Mouse (Mus musculus): ENCODE measurements around the gene Pygo2. TPM values are rescaled to one million over a fixed set of nuclear protein-coding genes. Genes with fewer than 3 reads are reported as not detected.
A peak's percentile ranks its signal among the peaks of the same experiment; 100 is the strongest.
"Not testable (repeated sequence)": the region's sequence is repeated elsewhere in the genome, so short reads cannot be mapped to it uniquely, and the experiment has no call there.

The Pygo2 gene
- total RNA-seq, 1 experiment from 2014 or later: 17.6 TPM

GRCm38 (mm10) chr3:89418170-89418860 is 11.7 kb upstream of the Pygo2 start, which contains the start of the genes Cks1b and Shc1:
TSS of gene Cks1b (minus strand) at chr3:89418383.
TSS of gene Shc1 (plus strand) at chr3:89418443.
- peak; percentile 96 for ATAC-seq (replicated peaks; ENCODE audit: insufficient number of reproducible peaks, low FRiP score, low TSS enrichment, poor library complexity, severe bottlenecking)

- ATAC-seq (replicated peaks; ENCODE audit: insufficient number of reproducible peaks, low FRiP score, low TSS enrichment, poor library complexity, severe bottlenecking): no peak
Measured at GRCm38 (mm10) chr3:89418861-89419250, 11.2 kb upstream of the Pygo2 start.

- ATAC-seq (replicated peaks; ENCODE audit: insufficient number of reproducible peaks, low FRiP score, low TSS enrichment, poor library complexity, severe bottlenecking): no peak
Measured at GRCm38 (mm10) chr3:89419571-89419970, 10.4 kb upstream of the Pygo2 start.

GRCm38 (mm10) chr3:89419981-89420380 is 10.0 kb upstream of the Pygo2 start:
- no peak for ATAC-seq (replicated peaks; ENCODE audit: insufficient number of reproducible peaks, low FRiP score, low TSS enrichment, poor library complexity, severe bottlenecking)

GRCm38 (mm10) chr3:89420421-89420820 is 9.6 kb upstream of the Pygo2 start:
- no peak for ATAC-seq (replicated peaks; ENCODE audit: insufficient number of reproducible peaks, low FRiP score, low TSS enrichment, poor library complexity, severe bottlenecking)

GRCm38 (mm10) chr3:89421002-89421774 is 8.8 kb upstream of the Pygo2 start:
- ATAC-seq (replicated peaks; ENCODE audit: insufficient number of reproducible peaks, low FRiP score, low TSS enrichment, poor library complexity, severe bottlenecking): peak; percentile 30; the same call in 1 of the 2 replicates

GRCm38 (mm10) chr3:89421810-89422473 is 8.1 kb upstream of the Pygo2 start:
- ATAC-seq (replicated peaks; ENCODE audit: insufficient number of reproducible peaks, low FRiP score, low TSS enrichment, poor library complexity, severe bottlenecking): no peak

GRCm38 (mm10) chr3:89422556-89423205 is 7.3 kb upstream of the Pygo2 start:
- no peak for ATAC-seq (replicated peaks; ENCODE audit: insufficient number of reproducible peaks, low FRiP score, low TSS enrichment, poor library complexity, severe bottlenecking)

GRCm38 (mm10) chr3:89424416-89425140 is 5.4 kb upstream of the Pygo2 start:
- no peak for ATAC-seq (replicated peaks; ENCODE audit: insufficient number of reproducible peaks, low FRiP score, low TSS enrichment, poor library complexity, severe bottlenecking)

GRCm38 (mm10) chr3:89425141-89425525 is 4.9 kb upstream of the Pygo2 start:
- ATAC-seq (replicated peaks; ENCODE audit: insufficient number of reproducible peaks, low FRiP score, low TSS enrichment, poor library complexity, severe bottlenecking): no peak

- ATAC-seq (replicated peaks; ENCODE audit: insufficient number of reproducible peaks, low FRiP score, low TSS enrichment, poor library complexity, severe bottlenecking): no peak
Measured at GRCm38 (mm10) chr3:89425876-89426275, 4.1 kb upstream of the Pygo2 start.

- not testable (repeated sequence) for ATAC-seq (replicated peaks; ENCODE audit: insufficient number of reproducible peaks, low FRiP score, low TSS enrichment, poor library complexity, severe bottlenecking)
Measured at GRCm38 (mm10) chr3:89429021-89429420, 993 bp upstream of the Pygo2 start.

GRCm38 (mm10) chr3:89432606-89433005 is 2.6 kb downstream of the Pygo2 start:
- no peak for ATAC-seq (replicated peaks; ENCODE audit: insufficient number of reproducible peaks, low FRiP score, low TSS enrichment, poor library complexity, severe bottlenecking)

GRCm38 (mm10) chr3:89434532-89434931 is 4.5 kb downstream of the Pygo2 start:
- no peak for ATAC-seq (replicated peaks; ENCODE audit: insufficient number of reproducible peaks, low FRiP score, low TSS enrichment, poor library complexity, severe bottlenecking)

GRCm38 (mm10) chr3:89435041-89435440 is 5.0 kb downstream of the Pygo2 start:
- ATAC-seq (replicated peaks; ENCODE audit: insufficient number of reproducible peaks, low FRiP score, low TSS enrichment, poor library complexity, severe bottlenecking): no peak

GRCm38 (mm10) chr3:89436176-89437113 is 6.4 kb downstream of the Pygo2 start, which contains the start of gene Pbxip1:
TSS of gene Pbxip1 (plus strand) at chr3:89436706.
- ATAC-seq (replicated peaks; ENCODE audit: insufficient number of reproducible peaks, low FRiP score, low TSS enrichment, poor library complexity, severe bottlenecking): peak; percentile 67

GRCm38 (mm10) chr3:89437269-89437668 is 7.3 kb downstream of the Pygo2 start:
- peak; percentile 45 for ATAC-seq (replicated peaks; ENCODE audit: insufficient number of reproducible peaks, low FRiP score, low TSS enrichment, poor library complexity, severe bottlenecking)

Data from monocyte, adult 5-6 weeks (primary cell).